Mouse (Mus musculus): ENCODE data around the gene Nap1l2. TPM values are rescaled to one million over a fixed set of nuclear protein-coding genes. Genes with fewer than 3 reads are reported as not detected.

Gene Nap1l2
- polyA plus RNA-seq, 1 experiment from 2014 or later: 116 TPM

Other genes with a start within 250 kb of the Nap1l2 start
- gene Cdx4, start 134.8 kb upstream of the Nap1l2 start, polyA plus RNA-seq (2014; fragmentation: Nextera tagmentation; extraction: Ambion mirVana): not detected in 2 replicates
- 10.5 and 11.3 TPM in 2 replicates for gene Chic1, start 169.8 kb upstream of the Nap1l2 start, polyA plus RNA-seq (2014; fragmentation: Nextera tagmentation; extraction: Ambion mirVana)
- 0.35 TPM in 2 replicates for gene Tsx, start 227.8 kb upstream of the Nap1l2 start, polyA plus RNA-seq (2014; fragmentation: Nextera tagmentation; extraction: Ambion mirVana)
- not detected in 2 replicates for gene Gm26992, start 235.4 kb upstream of the Nap1l2 start, polyA plus RNA-seq (2014; fragmentation: Nextera tagmentation; extraction: Ambion mirVana)